Mouse (Mus musculus) myocyte (in vitro differentiated cells): ENCODE measurements around the gene Uncx. TPM values are rescaled to one million over a fixed set of nuclear protein-coding genes. Genes with fewer than 3 reads are reported as not detected.
A peak's percentile ranks its signal among the peaks of the same experiment; 100 is the strongest.

ENCODE experiments used
- H3K27me3 ChIP-seq: one replicate; pipeline ENCODE4 v1.6.1; 2011; ENCODE audit not compliant: control insufficient read depth, insufficient read depth, insufficient read length
- H3K36me3 ChIP-seq: one replicate; pipeline ENCODE4 v1.6.1; 2011; ENCODE audit not compliant: control insufficient read depth, insufficient read depth
- H3K4me2 ChIP-seq: one replicate; pipeline ENCODE4 v1.6.1; 2011; ENCODE audit warnings: low read depth, control low read depth
- H3K4me3 ChIP-seq: one replicate; pipeline ENCODE4 v1.5.1; 2011; ENCODE audit warnings: mild to moderate bottlenecking, control low read depth, moderate library complexity
- H3K79me2 ChIP-seq: one replicate; pipeline ENCODE4 v1.6.1; 2011; ENCODE audit not compliant: control insufficient read depth, insufficient read depth
- H3ac ChIP-seq: one replicate; pipeline ENCODE4 v1.6.1; 2011; ENCODE audit not compliant: control insufficient read depth, insufficient read length
- CEBPB ChIP-seq: IDR thresholded peaks from 2 replicates; pipeline ENCODE4 v1.6.1; 2011; ENCODE audit warnings: mild to moderate bottlenecking, moderate library complexity; ENCODE audit not compliant: poor library complexity, insufficient read depth, severe bottlenecking
- E2F4 ChIP-seq: IDR thresholded peaks from one replicate; pipeline ENCODE4 v1.6.1; 2011; ENCODE audit warnings: mild to moderate bottlenecking, control low read depth, moderate library complexity; ENCODE audit not compliant: insufficient read depth
- MAX ChIP-seq: IDR thresholded peaks from one replicate; pipeline ENCODE4 v1.6.1; 2011; ENCODE audit warnings: low read depth, mild to moderate bottlenecking, control low read depth
- MYOD1 ChIP-seq, 3 experiments: IDR thresholded peaks; one replicate each; pipeline ENCODE4 v1.6.1; 2011; ENCODE audit warnings: control low read depth in 2 of 3, low read depth in 2 of 3, mild to moderate bottlenecking in 2 of 3, moderate library complexity in 1 of 3; ENCODE audit not compliant: insufficient read length in 2 of 3, control insufficient read depth in 1 of 3
- MYOG ChIP-seq, 3 experiments: IDR thresholded peaks; one replicate each; pipeline ENCODE4 v1.6.1; 2011; ENCODE audit warnings: control low read depth in 2 of 3, low read depth in 2 of 3, mild to moderate bottlenecking in 2 of 3; ENCODE audit not compliant: insufficient read length in 2 of 3, control insufficient read depth in 1 of 3, insufficient read depth in 1 of 3
- POLR2A ChIP-seq: IDR thresholded peaks from one replicate; pipeline ENCODE4 v1.6.1; 2011; ENCODE audit warnings: low read depth, mild to moderate bottlenecking, control low read depth, moderate library complexity; ENCODE audit not compliant: insufficient read length
- POLR2AphosphoS2 ChIP-seq: IDR thresholded peaks from one replicate; pipeline ENCODE4 v1.6.1; 2011; ENCODE audit warnings: low read depth, control low read depth; ENCODE audit not compliant: insufficient read length
- REST ChIP-seq: IDR thresholded peaks from one replicate; pipeline ENCODE4 v1.6.1; 2011; ENCODE audit warnings: mild to moderate bottlenecking, control low read depth, moderate library complexity; ENCODE audit not compliant: insufficient read depth, insufficient read length
- SRF ChIP-seq: IDR thresholded peaks from one replicate; pipeline ENCODE4 v1.6.1; 2011; ENCODE audit warnings: low read depth; ENCODE audit not compliant: control insufficient read depth, insufficient read length
- TCF12 ChIP-seq: IDR thresholded peaks from one replicate; pipeline ENCODE4 v1.6.1; 2011; ENCODE audit warnings: mild to moderate bottlenecking, control low read depth; ENCODE audit not compliant: poor library complexity, insufficient read depth, severe bottlenecking
- TCF3 ChIP-seq: IDR thresholded peaks from one replicate; pipeline ENCODE4 v1.6.1; 2011; ENCODE audit warnings: low read depth, control low read depth; ENCODE audit not compliant: insufficient read length
- USF1 ChIP-seq: IDR thresholded peaks from one replicate; pipeline ENCODE4 v1.6.1; 2011; ENCODE audit warnings: low read depth, mild to moderate bottlenecking, control low read depth, moderate library complexity
- polyA plus RNA-seq: library from polyadenylated mRNA; unstranded; fragments of >200 nt; fragmentation: generic; extraction: Trizol; gene quantifications from one replicate; pipeline ENCODE4 v1.2.1, GENCODE M21; 2012; ENCODE audit warnings: missing spikeins

Uncx gene
- polyA plus RNA-seq, 1 experiment, result not detected

- no peaks in the 10 kb centered on the region for H3K36me3 ChIP-seq
- TF ChIP-seq MAX (no peak), POLR2A (no peak), MYOD1 (IDR thresholded peaks at IDR 0.05; ENCODE audit: control insufficient read depth in 1 of 3, insufficient read length in 2 of 3, low read depth in 2 of 3) (peak in 1 of 3 experiments; percentile 10), USF1 (no peak), TCF3 (no peak)
- peaks cover 6% of the 10 kb centered on the region for H3K27me3 ChIP-seq
- H3K4me2 ChIP-seq, result peak overlapping the region; percentile 48
- H3K79me2 ChIP-seq, result no peaks in the 10 kb centered on the region
- no peak overlapping the region for H3K4me3 ChIP-seq
- H3ac ChIP-seq, result no peak overlapping the region
These were observed 29.2 kb downstream of the Uncx start for GRCm38 (mm10) chr5:139572526-139572925.

- no peaks in the 10 kb centered on the region for H3K36me3 ChIP-seq
- no peak for TF ChIP-seq TCF12
- no peak for TF ChIP-seq TCF3
- TF ChIP-seq CEBPB, result no peak
- no peak for TF ChIP-seq POLR2AphosphoS2
- TF ChIP-seq USF1, result no peak
- H3K4me2 ChIP-seq, result peak overlapping the region; percentile 6
- no peak overlapping the region for H3K4me3 ChIP-seq
- no peaks in the 10 kb centered on the region for H3K27me3 ChIP-seq
- no peaks in the 10 kb centered on the region for H3K79me2 ChIP-seq
- H3ac ChIP-seq, result no peak overlapping the region
These were observed 30.5 kb downstream of the Uncx start for GRCm38 (mm10) chr5:139573606-139574311.

- no peak overlapping the region for H3ac ChIP-seq
- TF ChIP-seq POLR2AphosphoS2, result no peak
- TF ChIP-seq E2F4, result no peak
- no peak for TF ChIP-seq USF1
- TF ChIP-seq MAX, result no peak
- no peak for TF ChIP-seq TCF3
- TF ChIP-seq SRF, result no peak
- no peak for TF ChIP-seq POLR2A
- TF ChIP-seq CEBPB, result no peak
- no peak overlapping the region for H3K4me3 ChIP-seq
- H3K79me2 ChIP-seq, result no peaks in the 10 kb centered on the region
- H3K4me2 ChIP-seq, result no peak overlapping the region
- no peaks in the 10 kb centered on the region for H3K36me3 ChIP-seq
- H3K27me3 ChIP-seq, result peaks cover 4% of the 10 kb centered on the region
These were observed 31.8 kb downstream of the Uncx start for GRCm38 (mm10) chr5:139575054-139575453.

GRCm38 (mm10) chr5:139580171-139580743, 37.0 kb downstream of the Uncx start:
- H3K36me3 ChIP-seq, result no peaks in the 10 kb centered on the region
- no peak for TF ChIP-seq POLR2AphosphoS2
- TF ChIP-seq CEBPB, result no peak
- no peak for TF ChIP-seq SRF
- TF ChIP-seq MAX, result no peak
- TF ChIP-seq POLR2A, result no peak
- TF ChIP-seq MYOG (IDR thresholded peaks at IDR 0.05; ENCODE audit: control insufficient read depth in 1 of 3, insufficient read depth in 1 of 3, insufficient read length in 2 of 3, low read depth in 2 of 3), result no peak
- TF ChIP-seq TCF12, result no peak
- TF ChIP-seq REST, result no peak
- no peak for TF ChIP-seq TCF3
- TF ChIP-seq USF1, result no peak
- TF ChIP-seq E2F4, result no peak
- H3K4me3 ChIP-seq, result no peak overlapping the region
- no peak overlapping the region for H3ac ChIP-seq
- peaks cover 53% of the 10 kb centered on the region for H3K27me3 ChIP-seq
- no peak overlapping the region for H3K4me2 ChIP-seq
- H3K79me2 ChIP-seq, result no peaks in the 10 kb centered on the region

- Histone ChIP-seq H3K79me2 (no peaks in the 10 kb centered on the region), H3ac (no peak overlapping the region), H3K27me3 (peaks cover 61% of the 10 kb centered on the region), H3K36me3 (no peaks in the 10 kb centered on the region), H3K4me3 (no peak overlapping the region), H3K4me2 (no peak overlapping the region)
- no peak for TF ChIP-seq POLR2A
- TF ChIP-seq MYOG (IDR thresholded peaks at IDR 0.05; ENCODE audit: control insufficient read depth in 1 of 3, insufficient read depth in 1 of 3, insufficient read length in 2 of 3, low read depth in 2 of 3), result peak in 2 of 3 experiments; percentile 36 to 49
- TF ChIP-seq CEBPB, result no peak
- no peak for TF ChIP-seq TCF3
- TF ChIP-seq MYOD1 (IDR thresholded peaks at IDR 0.05; ENCODE audit: control insufficient read depth in 1 of 3, insufficient read length in 2 of 3, low read depth in 2 of 3), result peak in 1 of 3 experiments; percentile 58
These were observed 38.1 kb downstream of the Uncx start for GRCm38 (mm10) chr5:139581308-139581868.
